Mouse (Mus musculus) olfactory bulb, adult 2 months (tissue): ENCODE data around the gene Zpr1. TPM values are rescaled to one million over a fixed set of nuclear protein-coding genes. Genes with fewer than 3 reads are reported as not detected.

ENCODE experiments used
- H3K27ac ChIP-seq: fragments of 200-500 bp; 2 replicates; pipeline ENCODE4 v1.5.1; 2012; ENCODE audit warnings: low read depth, low read length; ENCODE audit not compliant: insufficient read depth
- H3K4me1 ChIP-seq: fragments of 200-500 bp; 2 replicates; pipeline ENCODE4 v1.6.1; 2012; ENCODE audit warnings: low read length; ENCODE audit not compliant: control insufficient read depth, insufficient read depth
- H3K4me3 ChIP-seq: fragments of 200-500 bp; 2 replicates; pipeline ENCODE4 v1.5.1; 2012; ENCODE audit warnings: mild to moderate bottlenecking, low read depth, low read length, moderate library complexity; ENCODE audit not compliant: insufficient read depth
- CTCF ChIP-seq: fragments of 200-500 bp; IDR thresholded peaks from 2 replicates; pipeline ENCODE4 v1.5.1; 2012; ENCODE audit warnings: low read depth, mild to moderate bottlenecking, low read length, moderate library complexity; ENCODE audit not compliant: insufficient read depth
- POLR2A ChIP-seq: fragments of 200-500 bp; IDR thresholded peaks from 2 replicates; pipeline ENCODE4 v1.6.1; 2012; ENCODE audit warnings: mild to moderate bottlenecking, low read depth, low read length, moderate library complexity; ENCODE audit not compliant: insufficient read depth
- WGBS: fragments of 180-500 bp; shearing (Covaris S2); methylation state at CpG from one replicate; pipeline ENCODE4 v1.1.7; 2018; 5-methylcytosine and 5-hydroxymethylcytosine counted together
- polyA plus RNA-seq: library from polyadenylated mRNA; stranded (reverse); fragments of >200 nt; gene quantifications from 2 replicates; pipeline ENCODE4 v1.2.4, GENCODE M21; 2012; ENCODE audit warnings: low replicate concordance; ENCODE audit not compliant: missing spikeins, insufficient read depth, insufficient read length

Gene Zpr1
- polyA plus RNA-seq, 1 experiment = not detected

DNA sequence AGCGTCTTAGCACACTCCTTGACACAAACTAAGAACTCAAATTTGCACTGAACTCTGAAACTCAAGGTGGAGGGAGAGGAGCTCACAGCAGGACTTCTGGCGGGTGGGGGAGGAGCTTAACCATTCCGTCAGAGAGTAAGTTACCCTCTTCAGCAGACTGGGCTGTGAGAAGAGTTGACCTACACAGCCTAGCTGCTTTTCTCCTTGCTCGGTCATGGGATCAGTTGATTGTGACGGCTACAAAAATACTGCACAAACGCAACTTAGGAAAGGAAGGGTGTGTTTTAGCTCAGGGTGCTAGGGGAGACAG is 57.7 kb downstream of the Zpr1 start:
- Histone ChIP-seq H3K4me3 (no peak overlapping the region), H3K27ac (no peak overlapping the region), H3K4me1 (peaks cover 15% of the 10 kb centered on the region)
- WGBS = 61% methylated on average over 6 of the region's 6 CpGs
- TF ChIP-seq POLR2A (no peak), CTCF (no peak)

GRCm38 (mm10) chr9:46331301-46331700 is 58.4 kb downstream of the Zpr1 start:
- no peak for TF ChIP-seq CTCF
- TF ChIP-seq POLR2A = no peak
- Histone ChIP-seq H3K4me3 (no peak overlapping the region), H3K4me1 (peaks cover 15% of the 10 kb centered on the region), H3K27ac (no peak overlapping the region)
- 80% methylated on average over 1 of the region's 1 CpGs for WGBS

Other genes starting within 250 kb of the Zpr1 start
- gene Apoa1, start 44.5 kb upstream of the Zpr1 start, polyA plus RNA-seq = not detected in 2 replicates
- gene Apoc3, start 37.4 kb upstream of the Zpr1 start, polyA plus RNA-seq = not detected in 2 replicates
- not detected in 2 replicates for gene Apoa4, start 32.4 kb upstream of the Zpr1 start, polyA plus RNA-seq
- not detected in 2 replicates for gene Apoa5, start 4.4 kb upstream of the Zpr1 start, polyA plus RNA-seq
- gene Bud13, start 9.9 kb downstream of the Zpr1 start, polyA plus RNA-seq = not detected in 2 replicates
- not detected in 2 replicates for gene 4931429L15Rik, start 46.9 kb downstream of the Zpr1 start, polyA plus RNA-seq